Mouse (Mus musculus): ENCODE data around the gene Ttll3.

The Ttll3 gene

GRCm38 (mm10) chr6:113458635-113459034, 69.6 kb downstream of the Ttll3 start:
- DNase-seq (ENCODE audit: low read depth, low spot score): no peak

- no peak for DNase-seq (ENCODE audit: low read depth, low spot score)
Observed at GRCm38 (mm10) chr6:113464040-113464439, 75.0 kb downstream of the Ttll3 start.
